Mouse (Mus musculus) frontal cortex, postnatal 14 days (tissue): ENCODE measurements around the gene Elmo1.

Source experiments
- DNase-seq, 2 experiments: peaks; one replicate each; pipeline ENCODE4 v3.0.0; 2022; ENCODE audit warnings: low spot score in 2 of 2

The Elmo1 gene

DNA sequence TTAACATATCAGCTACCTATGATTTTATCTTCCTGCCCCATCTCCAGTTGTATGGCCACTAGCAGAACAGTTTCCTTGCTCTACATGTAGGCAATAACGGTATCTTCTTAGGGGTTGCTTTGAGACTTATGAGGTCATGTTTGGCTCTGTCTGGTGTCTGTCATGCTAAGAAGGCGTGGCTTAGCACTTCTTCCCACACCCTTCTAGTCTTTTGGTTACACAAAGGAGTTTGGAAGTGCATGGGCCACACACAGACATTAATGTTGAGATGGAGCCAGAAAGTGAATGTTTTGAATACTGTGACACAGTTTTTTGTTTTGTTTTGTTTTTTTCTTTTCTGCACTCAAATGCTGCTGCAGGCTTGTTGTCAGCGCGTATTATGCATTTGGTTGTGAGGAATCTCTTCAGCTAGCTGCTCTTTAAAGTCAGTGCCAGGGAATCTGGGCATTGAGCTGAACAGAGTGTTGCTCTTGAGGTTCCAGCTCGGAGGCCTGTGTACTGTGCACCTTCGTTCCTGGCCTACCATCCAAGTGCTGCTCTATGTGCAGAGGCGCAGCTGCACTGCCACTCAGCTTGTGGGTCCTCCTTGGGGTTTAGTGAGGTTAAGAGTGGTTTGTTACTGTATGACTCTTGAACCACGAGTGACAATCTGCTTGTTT lies 31.1 kb downstream of the Elmo1 start:
- no peak for DNase-seq

DNA sequence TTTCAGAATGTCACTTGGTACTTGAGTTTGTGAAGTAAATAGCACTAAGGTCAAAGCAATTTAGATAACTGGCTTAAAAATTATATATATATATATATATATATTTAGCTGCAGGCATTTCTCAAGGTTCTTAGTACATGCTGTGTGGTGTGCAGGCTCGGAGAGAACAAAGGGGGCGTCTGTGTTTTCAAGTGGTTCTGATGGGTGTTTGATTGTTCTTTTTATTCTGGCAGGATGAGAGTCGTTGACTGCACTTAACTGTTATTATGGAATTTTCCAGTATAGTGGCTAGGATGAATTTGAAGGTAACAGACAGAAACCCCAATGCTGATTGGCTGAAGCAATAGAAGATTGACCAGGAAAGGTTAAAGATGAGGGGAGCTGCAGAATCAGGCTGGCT lies 33.6 kb downstream of the Elmo1 start:
- no peak for DNase-seq

DNA sequence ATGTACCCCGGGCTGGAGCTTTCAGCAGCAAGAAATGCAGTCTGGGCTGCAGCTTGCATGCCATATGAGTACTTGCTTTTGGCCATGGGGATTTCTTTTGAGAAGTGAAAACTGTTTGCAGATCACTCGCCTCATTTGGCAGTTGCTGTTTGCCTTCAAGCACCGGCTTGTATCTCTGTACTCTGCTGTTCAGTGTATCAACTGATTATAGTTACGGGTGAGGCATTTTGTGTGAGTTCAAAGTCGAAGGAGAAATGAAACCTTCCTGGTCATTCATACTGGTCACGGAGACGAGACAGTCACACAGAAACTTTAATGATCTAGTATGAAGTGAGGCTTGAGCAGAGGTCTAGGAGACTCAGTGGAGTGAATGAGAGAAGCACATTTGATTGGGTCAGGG lies 34.6 kb downstream of the Elmo1 start:
- DNase-seq = no peak

DNA sequence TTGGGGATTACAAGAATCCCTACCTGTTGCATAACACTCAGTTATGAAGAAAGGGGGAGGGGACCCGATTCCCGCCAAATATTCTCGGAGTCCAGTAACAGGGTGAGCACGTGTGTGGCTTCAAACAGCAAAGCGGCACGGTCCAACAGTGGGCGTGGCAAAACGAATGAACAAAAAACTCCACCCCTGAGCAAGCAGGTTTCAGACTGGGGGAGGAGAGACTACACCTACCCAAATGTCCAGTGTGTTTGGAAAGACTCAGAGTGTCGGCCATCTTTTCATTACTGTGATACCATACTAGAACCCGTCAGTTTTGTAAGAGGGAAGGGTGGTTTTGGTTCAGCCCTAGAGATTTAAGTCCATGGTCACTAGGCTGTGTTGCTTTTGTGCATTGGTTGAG lies 35.4 kb downstream of the Elmo1 start:
- DNase-seq = no peak

DNA sequence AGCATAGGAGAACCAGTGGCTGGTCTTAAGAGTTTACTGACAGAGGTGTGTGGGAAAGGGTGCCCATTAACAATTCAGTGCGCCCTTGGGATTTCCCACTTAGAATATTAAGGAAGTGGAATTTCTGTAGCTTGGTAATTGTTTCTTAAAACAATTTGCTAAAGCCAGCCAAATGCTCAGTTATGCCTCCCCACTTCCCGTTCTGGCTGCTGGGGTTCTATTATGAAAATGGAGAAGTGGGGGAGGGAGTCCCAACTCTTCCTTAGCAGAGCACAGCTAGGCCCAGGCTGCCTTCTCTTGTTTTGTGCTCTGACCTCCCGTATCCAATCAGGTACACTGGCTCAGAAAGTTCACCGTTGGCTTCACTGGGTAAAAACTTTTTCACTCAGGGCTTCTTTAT lies 37.2 kb downstream of the Elmo1 start:
- no peak for DNase-seq

DNA sequence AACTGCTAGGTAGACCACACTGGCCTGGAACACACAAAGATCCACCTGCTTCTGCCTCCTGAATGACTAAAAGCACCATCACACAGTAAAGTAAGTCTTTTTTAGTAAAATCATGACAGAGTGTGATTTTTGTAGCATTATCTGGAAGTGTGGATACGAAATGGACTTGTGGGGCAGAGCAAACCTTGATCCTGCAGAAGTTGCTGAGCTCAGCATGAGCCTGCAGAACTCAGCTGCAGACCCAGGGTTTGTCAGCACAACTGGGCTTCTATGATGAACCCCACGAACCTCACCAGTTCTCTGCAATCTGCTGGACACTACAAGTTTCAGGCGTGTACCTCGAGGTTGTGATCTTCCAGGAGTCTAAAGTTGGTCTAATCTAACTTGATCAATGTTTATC lies 37.7 kb downstream of the Elmo1 start:
- no peak for DNase-seq

DNA sequence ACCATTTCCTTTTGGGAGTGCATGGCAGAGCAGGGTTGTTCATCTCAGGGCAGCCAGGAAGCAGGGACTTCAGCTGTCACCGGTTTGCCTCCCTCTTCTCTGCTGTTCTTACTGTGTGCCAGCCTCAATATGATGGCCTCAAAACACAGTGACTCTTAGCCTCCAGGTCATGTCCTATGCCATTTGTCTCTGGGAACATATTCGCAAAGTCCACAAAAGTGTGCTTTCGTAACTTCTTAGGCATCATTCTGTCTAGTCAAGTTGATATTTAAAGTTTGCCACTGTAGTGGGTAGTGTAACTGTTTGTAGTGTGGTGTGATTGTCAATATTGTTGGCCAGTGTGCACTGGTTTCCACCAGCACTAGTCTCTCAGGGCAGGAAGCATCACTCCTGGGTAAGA lies 40.3 kb downstream of the Elmo1 start:
- no peak for DNase-seq

DNA sequence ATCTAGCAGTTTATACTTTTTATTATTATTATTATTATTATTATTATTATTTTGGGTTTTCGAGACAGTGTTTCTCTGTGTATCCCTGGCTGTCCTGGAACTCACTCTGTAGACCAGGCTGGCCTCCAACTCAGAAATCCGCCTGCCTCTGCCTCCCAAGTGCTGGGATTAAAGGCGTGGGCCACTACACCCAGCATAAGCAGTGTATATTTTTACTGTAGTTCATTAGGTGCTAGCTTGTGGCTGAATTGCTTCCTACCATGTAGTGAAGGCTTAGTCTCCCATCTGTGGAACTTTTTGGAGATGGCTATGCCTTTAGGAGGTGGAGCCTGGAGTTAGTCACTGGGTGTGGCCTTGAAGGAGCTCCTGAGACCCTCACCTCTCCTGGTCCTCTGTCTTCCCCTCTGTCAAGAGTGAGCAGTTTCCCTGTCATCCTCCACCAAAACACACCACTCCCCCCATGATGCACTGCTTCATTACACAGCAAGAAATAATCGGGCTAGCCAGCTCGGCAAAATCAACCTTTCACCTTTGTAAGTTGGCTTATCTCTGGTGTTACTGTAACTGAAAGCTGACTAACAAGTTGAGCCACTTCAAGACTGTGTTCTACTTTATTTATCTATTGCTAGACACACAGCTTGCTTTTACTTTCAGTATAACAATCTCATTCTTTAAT lies 41.1 kb downstream of the Elmo1 start:
- no peak for DNase-seq

DNA sequence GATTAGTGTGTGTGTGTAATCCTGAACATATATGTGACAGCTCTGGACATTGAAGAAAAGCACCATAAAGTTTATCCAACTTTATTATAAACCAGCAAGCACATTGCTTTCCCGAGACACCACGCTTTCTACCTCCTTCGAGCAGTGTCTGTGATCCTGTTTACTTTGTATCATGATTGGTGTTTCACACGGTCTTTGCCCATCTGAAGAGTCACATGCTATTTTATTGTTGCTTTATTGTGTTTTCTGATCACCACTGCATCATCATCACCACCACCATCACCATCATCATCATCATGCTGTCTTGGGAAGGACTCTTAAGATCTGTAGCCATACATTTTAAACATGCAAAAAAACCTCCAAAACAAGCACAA lies 41.6 kb downstream of the Elmo1 start:
- DNase-seq = no peak

DNA sequence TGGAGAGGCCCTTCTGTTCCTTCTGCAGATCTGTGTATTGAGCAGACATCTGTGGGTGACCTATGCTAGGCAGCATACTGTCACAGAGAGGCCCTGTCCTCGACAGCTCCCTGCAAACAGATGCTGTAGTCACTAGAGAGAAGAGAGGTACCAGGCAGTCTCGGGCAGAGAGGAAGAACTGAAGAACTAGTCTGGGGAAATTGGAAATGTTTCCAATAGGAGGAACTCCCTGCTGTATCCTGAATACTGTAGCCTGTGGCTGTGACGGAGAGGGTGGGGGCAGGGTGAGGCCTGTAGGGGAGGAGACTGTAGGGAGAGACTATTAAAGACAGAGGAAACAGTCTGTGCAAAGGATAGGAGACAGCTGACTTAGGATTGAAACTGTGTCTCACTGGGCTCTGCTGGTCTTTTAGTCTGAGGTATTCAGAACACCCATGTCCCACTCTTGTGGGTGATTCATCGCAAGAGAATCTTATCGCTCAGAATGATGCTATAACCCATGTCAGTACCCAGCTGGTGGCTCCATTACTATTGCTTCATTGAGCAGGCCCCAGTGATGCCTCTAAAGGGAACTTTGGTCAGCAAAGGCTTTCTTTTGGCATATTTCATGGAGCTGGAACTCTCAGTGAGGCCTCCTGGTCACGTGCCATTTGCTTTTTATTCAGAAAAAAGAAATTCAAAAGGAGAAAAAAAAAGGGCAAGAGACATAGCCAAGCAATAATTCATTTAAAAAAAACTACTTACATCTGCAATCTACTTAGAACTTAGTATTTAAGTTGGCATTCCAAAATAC lies 43.4 kb downstream of the Elmo1 start:
- no peak for DNase-seq

DNA sequence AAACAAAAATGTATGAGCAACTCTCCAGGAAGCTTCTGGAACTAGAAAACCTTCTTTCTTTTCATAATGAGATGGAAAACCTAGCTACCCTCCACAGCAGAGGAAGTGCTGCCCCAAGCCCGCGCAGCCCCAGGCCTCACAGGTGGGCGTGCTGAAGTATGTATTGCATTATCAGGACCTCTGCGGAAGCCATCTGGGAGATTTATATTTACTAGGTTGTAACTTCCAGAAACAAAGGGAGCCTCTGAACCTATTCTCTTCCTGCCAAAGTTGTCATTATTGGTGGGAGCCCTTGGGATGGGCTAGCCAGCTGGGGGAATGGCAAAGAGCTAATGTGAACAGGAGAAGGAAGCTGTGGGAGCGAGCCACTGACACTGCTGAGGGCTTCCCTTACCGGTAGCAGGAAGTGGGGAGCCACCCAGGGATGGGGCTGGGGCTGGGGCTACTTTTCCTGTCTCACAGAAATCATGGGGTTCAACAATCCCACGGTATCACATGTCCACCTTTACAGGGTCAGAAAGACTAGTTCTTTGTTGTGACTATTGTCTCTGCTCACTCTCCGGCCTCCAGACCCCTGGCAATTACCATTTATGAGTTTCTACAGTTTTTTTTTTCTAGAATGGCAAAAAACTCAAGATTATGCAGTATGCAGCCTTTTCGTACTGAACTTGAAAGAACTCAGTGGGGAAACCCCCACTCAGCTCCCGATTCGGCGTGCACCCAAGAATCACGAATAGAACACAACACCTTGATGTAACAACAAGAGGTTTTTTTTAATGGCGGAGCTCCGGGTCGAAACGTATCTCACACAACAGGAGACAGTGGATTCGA lies 44.2 kb downstream of the Elmo1 start:
- DNase-seq = no peak

DNA sequence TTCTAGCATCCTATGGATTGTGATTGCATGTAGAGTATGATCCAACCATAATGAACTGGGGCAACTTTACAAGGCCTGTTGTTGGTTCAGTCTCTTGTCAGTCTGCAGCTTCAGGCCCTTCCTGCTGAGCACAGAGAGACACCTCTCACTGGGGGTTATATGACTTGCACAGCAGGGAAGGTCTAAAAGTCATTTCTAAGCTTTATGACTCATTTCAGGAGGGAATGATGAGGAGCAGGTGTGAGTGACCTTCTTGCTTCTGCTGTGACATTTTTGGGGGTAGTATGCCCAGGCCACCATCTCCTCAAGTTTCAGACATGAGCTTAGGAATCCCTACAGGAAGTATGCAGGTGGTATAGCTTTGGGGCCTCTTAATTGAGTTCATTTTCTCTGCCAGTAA lies 46.4 kb downstream of the Elmo1 start:
- DNase-seq = no peak

DNA sequence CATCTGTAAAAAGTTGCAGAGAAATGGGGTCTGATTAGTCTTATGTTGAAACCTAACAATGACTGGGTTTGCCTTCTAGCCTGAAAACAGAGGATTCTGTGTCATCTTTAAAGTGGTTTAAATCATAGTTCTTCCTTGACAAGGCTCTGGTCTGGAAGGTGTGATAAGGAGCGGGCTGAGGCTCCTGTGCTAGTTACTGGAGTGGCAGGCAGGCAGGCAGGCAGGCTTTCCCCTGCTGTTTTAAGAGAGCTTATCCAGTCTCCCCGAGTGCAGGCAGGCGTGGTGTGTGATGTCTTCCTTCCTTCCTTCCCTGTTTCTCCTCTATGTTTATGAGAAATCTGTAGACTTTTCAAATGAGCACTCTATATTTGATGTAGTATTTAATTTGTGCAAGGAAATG lies 48.1 kb downstream of the Elmo1 start:
- DNase-seq = no peak

DNA sequence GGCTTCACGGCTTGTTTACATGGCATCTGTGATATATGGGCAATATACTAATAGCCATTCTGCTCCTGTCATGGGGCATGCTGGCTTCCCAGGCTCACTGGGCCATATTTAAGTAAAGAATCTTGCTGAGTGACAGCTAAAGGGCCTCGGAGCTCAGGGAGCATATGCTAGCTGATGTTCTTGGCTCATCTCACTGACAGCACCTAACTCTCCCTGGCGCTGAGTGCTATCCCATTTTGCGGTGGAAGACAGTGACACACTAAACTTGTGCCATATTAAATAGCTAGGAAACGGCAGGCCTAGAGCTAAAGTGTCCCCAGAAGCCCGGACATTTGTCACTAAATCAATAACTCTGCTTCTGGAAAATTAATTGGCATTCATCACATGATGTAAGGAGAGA lies 48.7 kb downstream of the Elmo1 start:
- no peak for DNase-seq

DNA sequence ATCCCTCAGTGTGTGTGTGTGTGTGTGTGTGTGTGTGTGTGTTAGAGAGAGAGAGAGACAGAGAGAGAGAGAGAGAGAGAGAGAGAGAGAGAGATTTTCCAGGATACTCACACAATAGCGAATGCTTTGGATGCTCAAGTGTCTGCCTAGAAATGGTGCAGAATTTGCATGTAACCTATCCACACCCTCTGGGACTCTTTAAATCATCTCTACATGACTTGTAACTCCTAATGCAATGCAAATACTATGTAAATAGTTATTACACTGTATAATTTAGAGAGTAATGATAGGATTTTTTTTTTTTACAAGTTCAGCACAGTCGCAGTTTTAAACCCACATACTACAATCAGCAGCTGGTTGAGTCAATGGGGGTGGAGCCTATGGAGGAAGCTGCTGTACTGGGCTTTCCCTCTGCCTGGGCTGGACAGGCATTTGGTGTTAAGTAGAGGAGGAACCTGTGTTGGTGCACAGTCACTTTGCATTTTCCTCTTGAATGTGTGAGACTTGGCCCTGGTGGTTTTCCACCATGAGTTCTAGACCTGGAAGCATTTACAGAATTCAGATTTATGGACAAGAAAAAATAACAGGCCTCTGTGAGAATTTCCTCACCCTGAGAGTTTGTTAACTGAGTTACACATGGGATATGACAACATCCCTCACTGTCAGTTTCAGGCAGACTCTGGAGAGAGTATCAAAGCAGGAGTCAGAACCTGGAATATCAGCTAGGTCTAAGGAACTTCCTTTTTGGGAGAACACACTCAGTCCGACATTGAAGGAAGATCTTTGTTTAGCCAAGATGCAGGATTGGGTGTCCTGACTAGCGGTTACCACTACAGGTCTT lies 49.6 kb downstream of the Elmo1 start:
- DNase-seq = no peak

DNA sequence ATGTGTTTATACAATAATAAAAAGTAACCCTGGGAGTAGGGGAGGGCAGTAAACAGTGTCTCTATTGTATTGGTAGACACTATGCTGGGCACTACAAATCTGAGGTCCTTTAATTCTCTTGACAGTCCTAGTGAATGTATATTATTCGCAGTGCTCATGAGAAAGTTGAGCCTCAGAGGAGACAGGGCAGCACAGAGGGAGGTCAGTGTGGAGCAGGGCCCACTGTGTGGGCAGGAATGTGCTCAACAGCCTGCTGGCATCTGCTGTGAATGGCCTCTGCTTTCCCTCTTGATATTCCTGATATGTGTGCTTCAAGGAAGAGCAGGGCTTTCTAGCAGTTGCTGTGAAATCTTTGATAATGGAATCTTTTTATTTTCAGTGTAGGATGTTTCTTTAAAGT lies 52.2 kb downstream of the Elmo1 start:
- DNase-seq = no peak

DNA sequence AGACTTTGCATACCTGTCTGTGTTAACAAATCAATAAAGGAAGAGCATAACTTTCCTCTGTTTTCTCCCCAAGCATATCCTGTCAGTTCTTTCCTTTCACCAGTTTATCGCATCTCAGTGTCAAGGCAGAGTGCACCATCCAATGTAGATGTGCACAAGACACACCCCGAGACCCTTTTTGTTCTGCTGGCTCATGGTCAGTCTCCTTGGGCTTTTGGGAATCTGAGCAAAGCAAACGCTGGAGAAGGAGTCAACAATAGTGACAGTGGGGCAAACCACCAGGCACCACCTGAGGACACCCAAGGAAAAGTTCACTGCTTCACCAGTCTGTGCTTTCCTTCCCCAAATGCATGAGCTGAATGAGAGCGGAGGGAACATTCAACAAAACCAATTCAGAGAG lies 56.5 kb downstream of the Elmo1 start:
- DNase-seq = no peak

DNA sequence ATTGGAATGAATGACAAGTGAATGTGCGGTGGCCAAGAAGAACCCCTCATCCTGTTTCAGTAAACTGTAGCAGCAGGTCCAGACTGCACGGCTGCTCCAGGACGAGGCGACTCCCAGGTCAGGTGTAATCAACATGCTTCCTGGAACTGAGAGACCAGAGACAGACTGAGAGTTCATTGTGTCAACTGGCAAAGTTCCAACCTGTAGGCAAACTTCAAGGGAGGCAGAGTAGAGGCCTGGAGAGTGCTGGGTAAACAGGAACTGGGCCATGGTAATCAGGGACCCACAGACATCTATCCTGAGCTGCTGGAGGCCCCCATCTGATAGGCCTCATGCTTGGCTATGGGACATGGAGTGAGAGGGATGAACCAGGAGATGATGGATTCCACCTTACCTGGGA lies 57.3 kb downstream of the Elmo1 start:
- DNase-seq = no peak

DNA sequence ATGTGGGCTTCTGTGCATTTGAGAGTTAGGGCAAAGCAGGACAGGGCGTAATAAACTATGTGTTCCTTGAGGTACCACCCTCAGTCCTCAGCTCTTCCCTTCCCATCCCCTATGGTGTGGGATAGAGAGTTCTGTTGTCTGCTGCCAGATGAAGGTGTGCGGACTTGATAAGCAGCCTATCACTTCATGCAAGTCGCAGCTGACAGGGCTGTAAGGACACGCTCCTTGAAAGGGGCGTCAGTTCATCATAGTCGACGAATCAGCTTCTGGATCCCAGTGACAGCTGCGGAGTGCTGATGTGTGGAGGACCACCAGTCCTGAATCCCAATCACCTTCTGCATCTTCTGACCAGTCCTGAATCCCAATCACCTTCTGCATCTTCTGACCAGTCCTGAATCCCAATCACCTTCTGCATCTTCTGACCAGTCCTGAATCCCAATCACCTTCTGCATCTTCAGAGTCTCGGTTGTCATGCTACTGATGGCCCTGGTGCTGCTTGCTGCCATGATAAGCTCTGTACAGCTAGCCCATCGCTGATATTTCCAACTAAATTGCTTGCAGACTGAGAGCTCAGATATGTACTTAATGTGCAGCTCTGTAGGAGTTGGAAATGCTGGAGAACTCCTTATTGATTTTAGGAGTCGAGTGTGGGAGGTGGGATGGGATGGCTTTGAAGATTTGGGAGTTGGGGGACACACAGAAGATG lies 59.9 kb downstream of the Elmo1 start:
- no peak for DNase-seq

DNA sequence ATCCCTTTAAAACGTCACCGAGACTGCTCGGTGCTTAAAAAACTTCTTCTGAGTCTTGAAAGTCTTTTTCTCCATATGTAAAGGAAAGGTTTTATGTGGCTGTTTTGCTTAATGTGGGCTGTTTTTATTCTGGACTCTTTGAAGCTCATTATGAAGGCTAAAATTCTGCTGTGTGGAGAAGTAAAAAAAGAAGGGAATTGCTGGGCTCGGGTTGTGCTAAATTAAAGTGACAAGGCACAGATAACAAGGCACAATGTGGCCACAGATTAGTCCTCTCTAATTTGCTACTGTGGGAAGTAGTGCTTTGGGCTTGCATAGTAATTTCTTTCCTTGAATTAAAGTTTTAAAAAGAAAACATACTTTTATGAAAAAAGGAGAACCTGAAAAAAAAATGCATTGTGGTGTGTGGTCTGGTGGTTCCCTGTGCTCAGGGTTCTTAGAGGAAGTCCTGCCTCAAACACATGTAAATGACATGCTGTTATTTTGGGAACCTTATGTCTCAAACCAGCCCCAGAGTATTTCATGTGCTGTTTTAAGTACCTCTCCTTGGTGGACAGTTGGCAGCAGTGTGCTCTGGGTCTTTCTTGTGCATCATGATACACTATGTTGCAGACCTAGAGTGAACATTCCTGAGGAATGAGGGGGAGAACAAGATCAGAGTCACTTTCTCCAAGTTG lies 61.0 kb downstream of the Elmo1 start:
- DNase-seq = no peak
